Mouse (Mus musculus) spleen, postnatal 10 days (tissue): Measurements from ENCODE around the gene Dis3.
A peak's percentile ranks its signal among the peaks of the same experiment; 100 is the strongest.
"Not testable (repeated sequence)": the region's sequence is repeated elsewhere in the genome, so short reads cannot be mapped to it uniquely, and the experiment has no call there.

Experiments used
- DNase-seq, 2 experiments: peaks; one replicate each; pipeline ENCODE4 v3.0.0; 2021 to 2022; ENCODE audit warnings: low spot score in 2 of 2

Dis3 gene

DNA sequence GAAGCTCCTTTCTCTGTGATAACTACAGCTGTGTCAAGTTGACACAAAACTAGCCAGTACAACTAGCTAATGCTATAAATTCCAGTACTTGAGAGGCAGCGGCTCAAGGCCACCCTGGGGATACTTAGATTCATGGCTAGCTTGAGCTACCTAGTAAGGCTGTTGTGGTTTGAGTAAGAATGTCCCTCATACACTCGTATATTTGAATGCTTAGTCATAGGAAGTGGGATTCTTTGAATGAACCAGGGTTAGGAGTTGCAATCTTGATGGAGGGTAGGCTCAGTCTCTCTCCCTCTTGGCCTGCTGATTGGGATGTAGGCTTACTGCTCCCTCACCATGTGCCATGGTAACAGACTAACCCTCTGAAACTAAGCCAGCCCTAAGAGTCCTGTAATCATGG is 36.5 kb downstream of the Dis3 start:
- DNase-seq: no peak

DNA sequence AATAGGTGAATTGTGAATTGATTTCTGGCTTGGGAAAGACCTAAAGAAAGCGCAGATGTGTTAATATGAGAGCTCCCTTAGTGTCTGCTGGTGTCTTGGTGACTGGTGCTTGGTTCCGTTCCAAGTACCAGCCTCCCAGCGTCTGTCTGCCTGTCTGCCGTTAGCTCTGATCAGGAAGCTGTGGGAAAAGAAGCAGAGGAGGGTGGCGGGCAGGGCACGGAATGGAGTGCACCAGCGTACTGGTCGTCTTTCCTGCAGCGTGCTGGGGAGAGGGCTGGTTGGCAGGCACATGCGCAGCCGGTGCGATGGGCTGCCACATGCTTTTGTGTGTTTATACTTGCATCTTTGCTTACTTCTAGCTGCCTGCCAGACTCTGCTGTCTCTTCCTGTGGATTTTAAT is 39.0 kb downstream of the Dis3 start:
- DNase-seq: no peak

DNA sequence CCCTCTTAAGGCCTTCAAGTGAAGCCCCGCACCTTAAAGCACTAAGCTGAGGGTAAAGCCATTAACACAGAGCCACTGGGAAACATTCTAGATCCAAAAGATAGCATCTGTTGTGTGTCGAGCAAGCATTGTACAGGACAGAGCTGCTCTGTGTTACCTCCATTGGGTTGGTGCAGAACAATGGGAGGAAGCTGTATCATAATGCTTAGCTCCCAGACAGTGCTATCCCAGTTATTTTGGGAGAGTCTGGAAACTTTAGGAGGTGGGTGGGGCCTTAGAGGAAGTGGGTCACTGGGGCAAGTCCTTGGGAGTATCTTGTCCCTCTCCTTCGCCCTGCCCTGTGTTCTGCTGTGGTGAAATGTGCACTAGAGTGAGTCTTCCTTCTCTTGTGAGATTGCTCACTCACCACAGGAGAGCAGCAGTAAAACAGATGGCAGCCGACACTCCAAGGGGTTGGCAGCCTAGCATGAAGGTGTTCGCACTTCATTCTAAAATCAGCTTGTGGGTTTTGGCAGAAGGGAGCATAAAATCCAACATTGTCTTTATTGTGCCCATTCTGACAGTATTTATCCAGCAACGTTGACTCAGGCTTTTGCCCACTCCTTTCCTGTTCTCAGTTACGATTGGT is 40.5 kb downstream of the Dis3 start:
- DNase-seq: no peak

DNA sequence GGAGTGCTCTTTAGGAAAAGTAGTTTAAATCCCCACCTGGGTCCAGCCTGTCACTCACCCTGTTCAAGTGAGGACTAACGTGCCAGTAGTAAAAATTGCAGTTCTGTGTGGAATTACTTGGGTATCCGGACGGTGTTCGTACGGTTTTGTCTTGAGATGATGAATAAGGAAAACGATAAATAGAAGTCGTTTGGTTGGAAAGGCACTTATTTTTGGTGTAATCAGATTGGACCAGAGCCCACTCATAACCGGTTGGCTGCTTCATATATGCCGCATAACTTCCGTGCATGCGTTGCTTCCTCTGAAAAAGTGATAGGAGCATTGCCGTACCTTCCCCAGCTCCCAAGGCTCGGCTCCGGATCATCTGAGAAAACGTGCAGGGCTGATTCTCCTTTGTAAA is 52.8 kb downstream of the Dis3 start:
- peak in 1 of 2 experiments; percentile 22 for DNase-seq

DNA sequence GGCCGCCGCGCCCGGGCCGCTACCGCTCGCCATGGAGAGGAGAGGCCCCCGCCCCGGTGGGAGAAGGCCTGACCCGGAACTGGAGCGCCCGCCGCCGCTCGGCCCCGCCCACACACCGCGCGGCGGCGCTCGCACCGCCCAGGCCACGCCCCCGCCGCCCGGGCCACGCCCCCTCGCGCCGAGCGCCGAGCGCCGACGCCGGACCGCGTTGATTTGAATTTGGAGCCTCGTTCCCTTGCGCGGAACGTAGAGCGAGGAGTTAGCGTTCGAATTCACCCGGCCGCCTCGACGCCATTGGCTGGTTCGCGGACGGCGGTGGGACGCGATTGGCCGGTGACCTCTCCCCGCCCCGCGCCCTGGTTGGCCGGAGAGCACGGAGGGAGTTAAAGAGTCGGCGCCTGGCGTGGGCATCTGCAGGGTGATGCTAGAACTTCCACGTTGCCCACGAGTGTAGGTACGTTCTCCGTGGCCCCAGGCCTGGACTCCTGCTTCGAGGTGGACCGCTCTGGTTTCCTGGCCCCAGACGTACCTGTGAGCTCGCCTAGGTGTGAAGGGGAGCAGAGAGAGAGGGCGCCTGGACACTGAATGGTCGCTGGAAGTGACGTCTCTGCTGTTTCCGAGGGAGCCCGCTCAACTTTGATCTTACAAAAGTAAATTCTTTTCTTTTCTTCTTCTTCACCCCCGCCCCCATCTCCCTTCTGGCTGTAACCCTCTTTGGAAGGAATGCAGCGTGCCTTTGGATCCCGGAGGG is 53.4 kb downstream of the Dis3 start, which contains the start of the genes Mzt1 and Bora:
Mzt1 (minus strand) TSS at position 104 of the 751 bp plus-strand sequence.
Bora (plus strand) TSS at position 192 of the 751 bp plus-strand sequence.
- DNase-seq: peak; percentile 92 to 94

DNA sequence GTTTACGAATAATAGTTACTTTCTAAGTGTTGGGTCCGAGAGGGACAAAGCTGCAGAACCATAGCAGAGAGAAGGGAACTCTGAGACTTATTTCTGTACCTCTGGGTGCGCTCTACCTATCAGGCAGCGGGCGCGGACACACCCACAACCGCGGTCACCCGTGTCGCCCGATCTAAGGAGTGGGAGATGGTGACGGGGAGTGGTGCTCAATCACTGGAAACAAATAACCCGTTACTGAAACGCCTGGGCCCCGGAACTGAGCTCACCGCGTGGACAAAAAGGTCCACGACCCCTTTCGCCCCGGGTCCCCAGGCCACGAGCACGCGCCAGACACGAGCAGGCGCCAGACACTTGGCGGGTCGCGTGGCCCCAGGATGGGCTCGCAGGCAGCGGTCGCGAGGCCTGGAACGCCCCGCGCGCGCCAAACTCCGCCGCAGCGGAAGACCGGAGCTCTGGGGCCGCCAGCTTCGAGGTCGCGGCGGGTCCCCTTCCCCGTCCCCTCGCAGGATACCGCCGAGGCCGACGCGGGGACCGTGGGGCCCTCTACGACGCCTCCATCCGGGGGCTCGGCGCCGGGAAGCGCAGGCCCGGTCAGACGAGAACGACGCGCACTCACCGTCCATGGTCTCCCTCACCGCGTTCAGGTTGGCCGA is 54.1 kb downstream of the Dis3 start:
- peak in 1 of 2 experiments; percentile 69 for DNase-seq

DNA sequence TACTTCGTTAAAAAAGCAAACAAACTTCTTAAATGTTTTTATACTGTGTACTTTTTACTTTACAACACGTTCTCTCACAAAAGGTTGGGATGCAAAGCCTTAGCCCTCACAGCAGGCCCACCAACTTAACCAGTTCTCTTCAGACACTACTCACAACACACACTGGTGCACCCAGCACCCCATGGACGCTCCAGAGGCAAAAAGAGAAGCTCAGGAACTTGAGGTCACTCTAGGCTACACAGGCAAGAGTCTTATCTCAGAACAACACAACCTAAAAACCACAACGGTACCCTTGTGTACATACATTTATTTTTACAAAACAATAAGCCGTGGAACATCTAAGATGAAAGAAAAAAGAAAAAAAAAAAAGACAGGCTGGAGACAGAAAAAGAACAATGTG is 54.9 kb downstream of the Dis3 start:
- DNase-seq: peak; percentile 21 to 25

DNA sequence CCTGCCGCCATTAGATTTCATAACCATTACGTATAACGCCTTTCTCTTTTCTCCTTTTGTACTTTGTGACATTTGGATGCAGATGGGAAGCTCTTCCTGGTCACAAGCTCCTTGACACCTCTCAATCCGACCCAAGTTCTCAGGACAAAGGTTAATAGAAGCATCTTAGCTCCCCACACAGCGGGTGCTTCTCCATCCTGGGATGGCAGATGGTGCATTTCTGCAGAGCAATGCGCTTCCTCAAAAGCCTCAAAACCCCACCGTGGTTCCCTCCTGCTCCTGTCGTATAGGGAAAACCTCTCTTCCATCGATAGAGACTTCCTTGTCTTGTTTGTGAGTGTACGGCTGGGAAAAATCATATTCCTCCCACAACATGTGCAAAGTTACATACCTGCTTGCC is 55.5 kb downstream of the Dis3 start:
- DNase-seq: no peak

DNA sequence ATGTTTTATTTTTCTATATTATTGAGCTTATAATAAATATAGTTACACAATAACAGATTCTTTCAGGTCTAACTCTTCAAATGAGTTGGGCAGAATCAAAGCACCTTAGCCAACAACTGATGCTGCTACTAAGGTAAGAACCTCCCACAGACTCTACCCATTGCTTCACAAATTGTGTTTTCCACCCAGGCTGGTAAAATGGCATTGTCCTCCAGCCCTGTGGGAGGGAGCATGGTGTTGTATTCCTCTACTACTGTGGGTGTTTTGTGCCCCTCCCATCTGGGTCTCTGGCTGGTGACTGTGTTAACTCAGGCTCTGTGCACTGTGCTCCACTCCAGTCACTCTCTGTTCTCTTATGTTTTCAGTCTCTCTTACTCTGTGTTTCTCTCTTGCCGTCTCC is 56.1 kb downstream of the Dis3 start:
- no peak for DNase-seq

DNA sequence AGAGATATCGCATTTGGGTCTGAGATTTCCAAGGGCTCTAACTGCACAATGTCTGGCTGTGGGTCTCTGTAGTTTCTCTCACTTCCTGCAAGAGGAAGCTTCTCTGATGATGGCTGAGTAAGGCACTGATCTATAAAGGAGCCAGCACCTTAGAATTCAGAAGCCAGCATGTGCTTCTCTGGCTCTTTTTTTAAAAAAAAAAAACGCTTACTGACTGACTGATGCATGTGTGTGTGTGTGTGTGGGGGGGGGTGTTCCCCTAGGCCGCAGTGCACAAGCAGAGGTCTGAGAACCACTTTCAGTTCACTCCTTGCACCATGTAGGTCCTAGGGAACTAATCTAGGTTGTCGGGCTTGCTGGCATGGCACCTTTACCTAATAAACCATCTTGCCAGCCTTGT is 58.2 kb downstream of the Dis3 start:
- DNase-seq: no peak

DNA sequence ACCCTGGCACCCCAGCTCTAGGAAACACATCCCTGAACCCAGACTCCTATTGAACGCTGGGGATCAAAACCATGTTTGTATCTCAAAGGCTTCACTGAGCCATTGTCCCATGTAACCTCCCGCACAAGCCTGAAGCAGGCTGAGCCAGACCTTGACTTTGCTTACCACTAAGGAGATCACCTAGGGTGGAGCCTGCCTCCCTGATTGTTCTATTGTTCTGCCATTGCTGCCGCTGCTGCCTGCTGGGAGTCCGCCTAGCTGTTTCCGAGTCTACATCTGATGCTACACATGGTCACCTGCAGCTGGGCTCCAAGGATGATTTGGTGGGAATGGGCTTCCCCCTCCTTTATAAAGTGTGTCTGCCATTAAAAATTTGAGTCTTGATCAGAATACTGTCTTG is 60.3 kb downstream of the Dis3 start:
- not testable (repeated sequence) for DNase-seq

DNA sequence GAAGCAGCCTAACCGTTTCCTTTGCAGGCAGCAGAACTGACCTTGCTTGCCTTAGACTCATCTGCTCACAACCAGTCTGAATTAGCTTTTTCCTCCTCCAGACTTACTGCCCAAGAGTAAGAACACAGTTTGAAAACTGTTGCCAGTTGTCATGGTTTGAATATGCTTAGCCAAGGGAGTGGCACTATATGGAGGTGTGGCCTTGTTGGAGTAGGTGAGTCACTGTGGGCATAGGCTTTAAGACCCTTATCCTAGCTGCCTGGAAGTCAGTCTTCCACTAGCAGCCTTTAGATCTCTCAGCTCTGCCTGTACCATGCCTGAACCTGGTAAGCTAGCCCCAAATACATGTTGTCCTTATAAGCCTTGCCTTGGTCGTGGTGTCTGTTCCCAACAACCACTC is 61.9 kb downstream of the Dis3 start:
- DNase-seq: no peak

DNA sequence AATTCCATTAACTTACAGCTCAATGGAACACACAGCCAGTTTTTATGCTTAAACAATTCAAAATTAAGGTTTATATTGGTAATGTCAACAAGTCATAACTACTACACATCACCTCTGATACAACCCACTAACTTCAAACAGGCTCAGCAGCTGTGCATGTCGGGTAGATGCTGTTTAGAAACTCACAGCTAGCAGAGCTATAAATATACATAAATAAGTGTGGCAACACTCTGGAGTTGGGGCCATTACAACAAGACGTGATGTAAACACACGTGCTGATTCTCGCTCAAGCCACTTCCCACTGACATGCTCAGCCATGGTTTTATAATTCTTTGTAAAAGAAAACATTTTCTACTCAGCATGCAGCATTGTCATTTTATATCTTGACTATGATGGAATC is 63.5 kb downstream of the Dis3 start:
- no peak for DNase-seq

DNA sequence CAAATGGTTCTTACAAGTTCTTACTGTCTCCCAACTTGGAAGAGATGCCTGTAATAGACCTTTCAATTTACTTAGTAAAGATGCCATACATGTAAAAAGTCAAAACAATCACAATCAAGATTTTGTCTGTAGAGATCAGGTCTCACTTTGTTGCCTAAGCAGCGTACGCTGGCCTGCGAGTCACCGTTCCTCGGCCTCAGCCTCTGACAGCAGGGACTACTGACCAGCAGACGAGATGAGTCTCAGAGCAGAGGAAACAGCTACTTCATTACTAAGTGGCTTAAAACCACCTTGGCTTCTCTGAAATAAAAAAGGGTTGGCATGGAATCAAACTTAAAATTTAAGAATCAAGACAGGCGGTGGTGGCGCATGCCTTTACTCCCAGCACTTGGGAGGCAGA is 64.7 kb downstream of the Dis3 start:
- not testable (repeated sequence) for DNase-seq

DNA sequence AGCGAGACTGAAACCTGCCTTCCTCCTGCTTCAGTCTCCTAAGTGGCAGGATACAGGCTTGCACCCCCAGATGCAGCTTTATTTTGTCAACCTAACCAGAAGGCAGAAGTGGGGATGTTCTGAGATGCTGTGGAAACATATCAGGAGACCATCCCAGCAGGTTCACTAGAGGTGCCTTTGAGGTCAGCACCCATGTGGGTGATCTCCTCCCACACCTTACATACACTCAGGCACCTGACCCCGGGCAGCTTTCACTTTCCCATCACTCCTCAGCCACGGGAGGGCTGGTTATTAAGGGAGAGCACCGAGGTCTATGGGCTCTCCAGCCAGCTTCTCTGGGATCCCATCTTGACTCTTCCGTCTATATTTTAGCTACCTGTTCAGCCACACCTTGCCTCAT is 67.0 kb downstream of the Dis3 start:
- no peak for DNase-seq

DNA sequence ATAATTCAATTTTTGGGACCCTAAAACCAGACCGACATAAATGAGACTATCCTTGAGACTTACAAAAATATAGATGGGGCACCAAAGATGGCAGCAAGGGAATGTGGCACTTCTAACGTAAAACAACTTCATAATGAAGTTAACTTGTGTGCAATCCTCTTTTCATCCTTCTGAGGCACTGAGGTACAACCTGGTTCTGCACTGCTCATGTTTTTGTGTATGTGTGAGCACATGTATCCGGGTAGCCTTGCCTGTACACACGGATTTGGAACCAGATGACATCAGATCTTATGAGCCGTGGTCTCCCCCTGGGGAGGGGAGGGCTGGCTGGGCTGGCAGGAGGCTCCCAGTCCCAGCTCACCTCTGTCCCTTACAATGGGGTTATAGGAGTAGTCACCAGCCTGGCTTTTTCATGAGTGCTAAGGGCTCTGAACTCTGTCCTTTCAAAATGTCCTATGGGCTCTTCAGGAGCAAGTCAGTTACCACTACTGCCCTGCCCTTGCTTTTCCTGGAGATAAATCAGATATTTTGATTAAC is 68.2 kb downstream of the Dis3 start:
- DNase-seq: no peak

DNA sequence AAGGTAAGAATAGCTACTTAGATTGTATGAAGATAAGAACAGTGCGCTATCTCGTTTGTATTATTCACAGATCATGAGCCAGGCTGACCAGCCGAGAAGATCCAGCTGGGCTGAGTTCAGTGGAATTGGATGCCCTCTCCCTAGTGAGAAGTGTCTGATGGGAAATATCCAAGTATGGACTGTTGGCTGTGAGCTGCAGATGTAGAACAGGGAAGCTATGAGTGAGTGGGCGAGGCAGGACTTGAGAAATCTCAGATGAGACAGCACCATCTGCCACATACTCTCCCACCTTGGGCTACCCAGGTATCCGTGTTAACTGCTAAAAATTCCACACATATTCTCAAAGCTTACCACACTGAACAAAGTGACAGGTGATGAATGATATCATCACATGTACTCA is 69.6 kb downstream of the Dis3 start:
- DNase-seq: no peak
